In genomic region chr1:170215590-170215989, GRCm38 (mm10) we compare ENCODE assay signal across 9 mouse cellular contexts. TPM values are rescaled to one million over a fixed set of nuclear protein-coding genes. Genes with fewer than 3 reads are reported as not detected.
DNase-seq lines count a peak whose midpoint lies in the region; ATAC-seq and TF ChIP-seq lines count a peak whose summit lies in the region.
"Had no signal": no experiment of that assay in that cellular context is flagged by ENCODE, and none has a peak within 500 bp of the region (broad histone marks: within the 10 kb centered on the region; RNA-seq: fewer than 3 reads in every experiment).

No protein-coding gene starts in this region.

- ATAC-seq in kidney, embryonic 16.5 days (ENCODE audit: low FRiP score, low TSS enrichment): no peak
- no peak for ATAC-seq in hindbrain, postnatal 0 days
- no peak for ATAC-seq in midbrain, postnatal 0 days (ENCODE audit: low FRiP score)

- H3K36me3 ChIP-seq in kidney, embryonic 16.5 days (ENCODE audit: insufficient read depth, low read length): peaks cover 9% of the 10 kb centered on the region; the same call in 1 of the 2 replicates
- H3K36me3 ChIP-seq in hindbrain, postnatal 0 days (ENCODE audit: insufficient read depth, low read length): peaks cover 7% of the 10 kb centered on the region; the same call in 1 of the 2 replicates
- peaks cover 8% of the 10 kb centered on the region; the same call in 1 of the 2 replicates for H3K36me3 ChIP-seq in midbrain, postnatal 0 days (ENCODE audit: insufficient read depth, low read length)

- DNase-seq in kidney, adult 11 months: no peak
- DNase-seq in hindbrain, postnatal 0 days (ENCODE audit: low spot score): no peak
- DNase-seq in midbrain, postnatal 0 days (ENCODE audit: low spot score): no peak
- no peak for DNase-seq in MN1 (ENCODE audit: low spot score)
- DNase-seq in adrenal gland, adult 8-10 months: no peak
- no peak for DNase-seq in kidney, postnatal 4 days

- H3K4me3 ChIP-seq in kidney, embryonic 16.5 days (ENCODE audit: low read length): peak overlapping the region; percentile 88
- peak overlapping the region; percentile 72 for H3K4me3 ChIP-seq in cortical plate, adult 2 months (ENCODE audit: insufficient read depth, low read length)
- peak overlapping the region; percentile 85 for H3K4me3 ChIP-seq in hindbrain, postnatal 0 days (ENCODE audit: low read length)
- H3K4me3 ChIP-seq in midbrain, postnatal 0 days (ENCODE audit: low read depth, low read length): peak overlapping the region; percentile 85

- no peaks in the 10 kb centered on the region for H3K9me3 ChIP-seq in kidney, embryonic 16.5 days (ENCODE audit: low read length)
- H3K9me3 ChIP-seq in hindbrain, postnatal 0 days (ENCODE audit: low read length): no peaks in the 10 kb centered on the region
- no peaks in the 10 kb centered on the region for H3K9me3 ChIP-seq in midbrain, postnatal 0 days (ENCODE audit: low read length)

- H3K4me1 ChIP-seq in kidney, embryonic 16.5 days (ENCODE audit: insufficient read depth, low read length): peaks cover 11% of the 10 kb centered on the region
- peaks cover 2% of the 10 kb centered on the region; the same call in 1 of the 2 replicates for H3K4me1 ChIP-seq in cortical plate, adult 2 months (ENCODE audit: control insufficient read depth, insufficient read depth, low read length)
- H3K4me1 ChIP-seq in hindbrain, postnatal 0 days (ENCODE audit: insufficient read depth, low read length): 0 out of 2 replicates have a peak, but pooled peaks cover 6% of the 10 kb centered on the region
- H3K4me1 ChIP-seq in midbrain, postnatal 0 days (ENCODE audit: insufficient read depth, low read length): no peaks in the 10 kb centered on the region

- H3K4me2 ChIP-seq in kidney, embryonic 16.5 days (replicated peaks; ENCODE audit: low read depth, low read length): peak overlapping the region; percentile 81
- peak overlapping the region; percentile 67 for H3K4me2 ChIP-seq in hindbrain, postnatal 0 days (ENCODE audit: low read depth, low read length)
- peak overlapping the region; percentile 70 for H3K4me2 ChIP-seq in midbrain, postnatal 0 days (ENCODE audit: low read depth, low read length, poor library complexity, severe bottlenecking)

- peak overlapping the region; percentile 97 for H3K9ac ChIP-seq in kidney, embryonic 16.5 days (replicated peaks; ENCODE audit: low read length)
- peak overlapping the region; percentile 91; the same call in 1 of the 2 replicates for H3K9ac ChIP-seq in hindbrain, postnatal 0 days (replicated peaks; ENCODE audit: low read length)
- H3K9ac ChIP-seq in midbrain, postnatal 0 days (replicated peaks; ENCODE audit: low read length, poor library complexity, severe bottlenecking): 0 out of 2 replicates have a peak overlapping the region, but pooled peaks have one; percentile 83

- 72% methylated on average over 3 of the region's 3 CpGs for WGBS in kidney, embryonic 16.5 days
- 84% methylated on average over 3 of the region's 3 CpGs for WGBS in hindbrain, postnatal 0 days
- WGBS in midbrain, postnatal 0 days: 74% methylated on average over 3 of the region's 3 CpGs

- no peak for TF ChIP-seq POLR2A in cortical plate, adult 2 months (IDR thresholded peaks at IDR 0.05; ENCODE audit: extremely low read depth, insufficient read depth, low read length)

- no peaks in the 10 kb centered on the region for H3K27me3 ChIP-seq in kidney, embryonic 16.5 days (ENCODE audit: insufficient read depth, low read length)
- no peaks in the 10 kb centered on the region for H3K27me3 ChIP-seq in hindbrain, postnatal 0 days (ENCODE audit: insufficient read depth, low read length)
- peaks cover 5% of the 10 kb centered on the region; the same call in 1 of the 2 replicates for H3K27me3 ChIP-seq in midbrain, postnatal 0 days (ENCODE audit: insufficient read depth, low read length)

- no peak for TF ChIP-seq CTCF in cortical plate, adult 2 months (IDR thresholded peaks at IDR 0.05; ENCODE audit: extremely low read depth, insufficient read depth, low read length)
- TF ChIP-seq CTCF in hindbrain, postnatal 0 days (IDR thresholded peaks at IDR 0.05; ENCODE audit: low read depth): no peak
- no peak for TF ChIP-seq CTCF in midbrain, postnatal 0 days (IDR thresholded peaks at IDR 0.05)

- no peak overlapping the region for H3K27ac ChIP-seq in kidney, embryonic 16.5 days (ENCODE audit: low read length)
- no peak overlapping the region for H3K27ac ChIP-seq in cortical plate, adult 2 months (ENCODE audit: insufficient read depth, low read length)
- H3K27ac ChIP-seq in hindbrain, postnatal 0 days: no peak overlapping the region
- peak overlapping the region; percentile 75; the same call in 1 of the 2 replicates for H3K27ac ChIP-seq in midbrain, postnatal 0 days (ENCODE audit: low read depth, low read length)

RNA-seq across cellular contexts. Expression of gene Uhmk1, which starts 0.4 kb away (rescaled TPM):
- polyA plus RNA-seq in kidney, embryonic 16.5 days (2015; fragmentation: Nextera tagmentation; extraction: Ambion mirVana): 7.8 and 8.7 TPM in 2 replicates
- polyA plus RNA-seq in cortical plate, adult 2 months (2012; rRNA removed): 77.4 and 83.4 TPM in 2 replicates
- total RNA-seq in hindbrain, postnatal 0 days (2014; rRNA removed): 45.1 and 45.6 TPM in 2 replicates
- polyA plus RNA-seq in hindbrain, postnatal 0 days (2015; fragmentation: Nextera tagmentation; extraction: Ambion mirVana): 7.0 and 8.0 TPM in 2 replicates
- 46.4 and 57.3 TPM in 2 replicates for total RNA-seq in midbrain, postnatal 0 days (2014; rRNA removed)
- 7.2 and 8.2 TPM in 2 replicates for polyA plus RNA-seq in midbrain, postnatal 0 days (2015; fragmentation: Nextera tagmentation; extraction: Ambion mirVana)
- total RNA-seq in adrenal gland, adult 8-10 months (2022): 10 to 100 TPM; 69.8 to 84.2 (median 79.4) TPM

RNA-seq across cellular contexts. Expression of gene Sh2d1b2, which starts 17.0 kb away (rescaled TPM):
- not detected in 2 replicates for polyA plus RNA-seq in kidney, embryonic 16.5 days (2015; fragmentation: Nextera tagmentation; extraction: Ambion mirVana)
- polyA plus RNA-seq in cortical plate, adult 2 months (2012; rRNA removed): not detected in 2 replicates
- not detected in 2 replicates for total RNA-seq in hindbrain, postnatal 0 days (2014; rRNA removed)
- not detected in 2 replicates for polyA plus RNA-seq in hindbrain, postnatal 0 days (2015; fragmentation: Nextera tagmentation; extraction: Ambion mirVana)
- 0.11 TPM in 1 of 2 replicates, not detected in the other for total RNA-seq in midbrain, postnatal 0 days (2014; rRNA removed)
- polyA plus RNA-seq in midbrain, postnatal 0 days (2015; fragmentation: Nextera tagmentation; extraction: Ambion mirVana): not detected in 2 replicates
- not detected for total RNA-seq in adrenal gland, adult 8-10 months (2022)
- total RNA-seq: neutrophil, adult 5-6 weeks had no signal

RNA-seq across cellular contexts. Expression of gene Uap1, which starts 40.8 kb away (rescaled TPM):
- 54.8 and 57.9 TPM in 2 replicates for polyA plus RNA-seq in kidney, embryonic 16.5 days (2015; fragmentation: Nextera tagmentation; extraction: Ambion mirVana)
- 51.8 and 54.1 TPM in 2 replicates for polyA plus RNA-seq in cortical plate, adult 2 months (2012; rRNA removed)
- 38.1 and 46.7 TPM in 2 replicates for total RNA-seq in hindbrain, postnatal 0 days (2014; rRNA removed)
- polyA plus RNA-seq in hindbrain, postnatal 0 days (2015; fragmentation: Nextera tagmentation; extraction: Ambion mirVana): 52.6 and 54.7 TPM in 2 replicates
- total RNA-seq in midbrain, postnatal 0 days (2014; rRNA removed): 38.6 and 52.8 TPM in 2 replicates
- polyA plus RNA-seq in midbrain, postnatal 0 days (2015; fragmentation: Nextera tagmentation; extraction: Ambion mirVana): 55.8 and 59.0 TPM in 2 replicates
- 10 to 100 TPM; 38.1 to 49.3 (median 45.0) TPM for total RNA-seq in adrenal gland, adult 8-10 months (2022)
